Mouse (Mus musculus): ENCODE results near the gene Pdhb. TPM values are rescaled to one million over a fixed set of nuclear protein-coding genes. Genes with fewer than 3 reads are reported as not detected.

Pdhb gene
- polyA plus RNA-seq, 1 experiment from 2014 or later, result 225 TPM

- ATAC-seq (ENCODE audit: insufficient read depth, low FRiP score, low TSS enrichment), result no peak
- H3K9me3 ChIP-seq (ENCODE audit: control insufficient read depth, low read length), result no peaks in the 10 kb centered on the region
- no peaks in the 10 kb centered on the region for H3K27me3 ChIP-seq (ENCODE audit: control insufficient read depth, insufficient read depth, low read length)
- peaks cover 4% of the 10 kb centered on the region; the same call in 1 of the 2 replicates for H3K4me1 ChIP-seq (ENCODE audit: control insufficient read depth, insufficient read depth, low read length)
- WGBS, result 59% methylated on average over 9 of the region's 9 CpGs
- no peak overlapping the region for H3K27ac ChIP-seq (ENCODE audit: low read depth, low read length)
- no peak for DNase-seq (ENCODE audit: low spot score)
- H3K4me3 ChIP-seq (ENCODE audit: low read depth, low read length), result no peak overlapping the region
- H3K9ac ChIP-seq (ENCODE audit: low read length), result no peak overlapping the region
- no peak overlapping the region for H3K4me2 ChIP-seq (ENCODE audit: low read depth)
- no peaks in the 10 kb centered on the region for H3K36me3 ChIP-seq (ENCODE audit: control insufficient read depth, insufficient read depth, low read length)
Observed at GRCm38 (mm10) chr14:8206179-8206910, 33.5 kb upstream of the Pdhb start.

- H3K9me3 ChIP-seq (ENCODE audit: control insufficient read depth, low read length), result no peaks in the 10 kb centered on the region
- H3K4me1 ChIP-seq (ENCODE audit: control insufficient read depth, insufficient read depth, low read length), result no peaks in the 10 kb centered on the region
- ATAC-seq (ENCODE audit: insufficient read depth, low FRiP score, low TSS enrichment), result no peak
- no peak overlapping the region for H3K4me3 ChIP-seq (ENCODE audit: low read depth, low read length)
- no peak overlapping the region for H3K9ac ChIP-seq (ENCODE audit: low read length)
- DNase-seq (ENCODE audit: low spot score), result no peak
- H3K4me2 ChIP-seq (ENCODE audit: low read depth), result no peak overlapping the region
- WGBS, result 92% methylated on average over 3 of the region's 3 CpGs
- no peaks in the 10 kb centered on the region for H3K27me3 ChIP-seq (ENCODE audit: control insufficient read depth, insufficient read depth, low read length)
- H3K36me3 ChIP-seq (ENCODE audit: control insufficient read depth, insufficient read depth, low read length), result no peaks in the 10 kb centered on the region
- no peak overlapping the region for H3K27ac ChIP-seq (ENCODE audit: low read depth, low read length)
Observed at GRCm38 (mm10) chr14:8201715-8202114, 28.9 kb upstream of the Pdhb start.

- H3K4me2 ChIP-seq (ENCODE audit: low read depth), result no peak overlapping the region
- H3K9ac ChIP-seq (ENCODE audit: low read length), result no peak overlapping the region
- H3K27me3 ChIP-seq (ENCODE audit: control insufficient read depth, insufficient read depth, low read length), result no peaks in the 10 kb centered on the region
- H3K27ac ChIP-seq (ENCODE audit: low read depth, low read length), result no peak overlapping the region
- ATAC-seq (ENCODE audit: insufficient read depth, low FRiP score, low TSS enrichment) (no peak), DNase-seq (ENCODE audit: low spot score) (no peak)
- H3K4me3 ChIP-seq (ENCODE audit: low read depth, low read length), result no peak overlapping the region
- H3K9me3 ChIP-seq (ENCODE audit: control insufficient read depth, low read length), result no peaks in the 10 kb centered on the region
- WGBS, result 88% methylated on average over 5 of the region's 5 CpGs
- H3K36me3 ChIP-seq (ENCODE audit: control insufficient read depth, insufficient read depth, low read length), result no peaks in the 10 kb centered on the region
- no peaks in the 10 kb centered on the region for H3K4me1 ChIP-seq (ENCODE audit: control insufficient read depth, insufficient read depth, low read length)
Observed at GRCm38 (mm10) chr14:8200769-8201168, 27.9 kb upstream of the Pdhb start.

GRCm38 (mm10) chr14:8192727-8193126 is 19.9 kb upstream of the Pdhb start:
- H3K27ac ChIP-seq (ENCODE audit: low read depth, low read length), result no peak overlapping the region
- ATAC-seq (ENCODE audit: insufficient read depth, low FRiP score, low TSS enrichment), result no peak
- no peaks in the 10 kb centered on the region for H3K9me3 ChIP-seq (ENCODE audit: control insufficient read depth, low read length)
- no peaks in the 10 kb centered on the region for H3K27me3 ChIP-seq (ENCODE audit: control insufficient read depth, insufficient read depth, low read length)
- no peaks in the 10 kb centered on the region for H3K4me1 ChIP-seq (ENCODE audit: control insufficient read depth, insufficient read depth, low read length)
- H3K4me3 ChIP-seq (ENCODE audit: low read depth, low read length), result no peak overlapping the region
- H3K36me3 ChIP-seq (ENCODE audit: control insufficient read depth, insufficient read depth, low read length), result no peaks in the 10 kb centered on the region
- H3K4me2 ChIP-seq (ENCODE audit: low read depth), result no peak overlapping the region
- 77% methylated on average over 6 of the region's 6 CpGs for WGBS
- no peak for DNase-seq (ENCODE audit: low spot score)
- no peak overlapping the region for H3K9ac ChIP-seq (ENCODE audit: low read length)

GRCm38 (mm10) chr14:8191331-8191965 is 18.6 kb upstream of the Pdhb start:
- H3K36me3 ChIP-seq (ENCODE audit: control insufficient read depth, insufficient read depth, low read length), result no peaks in the 10 kb centered on the region
- H3K27ac ChIP-seq (ENCODE audit: low read depth, low read length), result no peak overlapping the region
- no peaks in the 10 kb centered on the region for H3K4me1 ChIP-seq (ENCODE audit: control insufficient read depth, insufficient read depth, low read length)
- H3K27me3 ChIP-seq (ENCODE audit: control insufficient read depth, insufficient read depth, low read length), result no peaks in the 10 kb centered on the region
- 61% methylated on average over 12 of the region's 12 CpGs for WGBS
- no peak overlapping the region for H3K4me2 ChIP-seq (ENCODE audit: low read depth)
- no peak for DNase-seq (ENCODE audit: low spot score)
- no peak for ATAC-seq (ENCODE audit: insufficient read depth, low FRiP score, low TSS enrichment)
- no peaks in the 10 kb centered on the region for H3K9me3 ChIP-seq (ENCODE audit: control insufficient read depth, low read length)
- H3K4me3 ChIP-seq (ENCODE audit: low read depth, low read length), result no peak overlapping the region
- H3K9ac ChIP-seq (ENCODE audit: low read length), result no peak overlapping the region

GRCm38 (mm10) chr14:8190556-8190955 is 17.7 kb upstream of the Pdhb start:
- Histone ChIP-seq H3K4me2 (ENCODE audit: low read depth) (no peak overlapping the region), H3K9ac (ENCODE audit: low read length) (no peak overlapping the region), H3K4me3 (ENCODE audit: low read depth, low read length) (no peak overlapping the region), H3K27me3 (ENCODE audit: control insufficient read depth, insufficient read depth, low read length) (no peaks in the 10 kb centered on the region), H3K9me3 (ENCODE audit: control insufficient read depth, low read length) (no peaks in the 10 kb centered on the region), H3K36me3 (ENCODE audit: control insufficient read depth, insufficient read depth, low read length) (no peaks in the 10 kb centered on the region), H3K4me1 (ENCODE audit: control insufficient read depth, insufficient read depth, low read length) (no peaks in the 10 kb centered on the region), H3K27ac (ENCODE audit: low read depth, low read length) (no peak overlapping the region)
- ATAC-seq (ENCODE audit: insufficient read depth, low FRiP score, low TSS enrichment), result no peak
- WGBS, result 95% methylated on average over 3 of the region's 3 CpGs
- DNase-seq (ENCODE audit: low spot score), result no peak

- Histone ChIP-seq H3K36me3 (ENCODE audit: control insufficient read depth, insufficient read depth, low read length) (no peaks in the 10 kb centered on the region), H3K4me2 (ENCODE audit: low read depth) (no peak overlapping the region), H3K9ac (ENCODE audit: low read length) (no peak overlapping the region), H3K27me3 (ENCODE audit: control insufficient read depth, insufficient read depth, low read length) (no peaks in the 10 kb centered on the region), H3K27ac (ENCODE audit: low read depth, low read length) (no peak overlapping the region), H3K4me3 (ENCODE audit: low read depth, low read length) (no peak overlapping the region), H3K4me1 (ENCODE audit: control insufficient read depth, insufficient read depth, low read length) (no peaks in the 10 kb centered on the region), H3K9me3 (ENCODE audit: control insufficient read depth, low read length) (no peaks in the 10 kb centered on the region)
- DNase-seq (ENCODE audit: low spot score) (no peak), ATAC-seq (ENCODE audit: insufficient read depth, low FRiP score, low TSS enrichment) (no peak)
- 86% methylated on average over 6 of the region's 6 CpGs for WGBS
Observed at GRCm38 (mm10) chr14:8186278-8187045, 13.6 kb upstream of the Pdhb start.

GRCm38 (mm10) chr14:8183330-8183729 is 10.5 kb upstream of the Pdhb start:
- Histone ChIP-seq H3K36me3 (ENCODE audit: control insufficient read depth, insufficient read depth, low read length) (no peaks in the 10 kb centered on the region), H3K27ac (ENCODE audit: low read depth, low read length) (no peak overlapping the region), H3K4me3 (ENCODE audit: low read depth, low read length) (no peak overlapping the region), H3K27me3 (ENCODE audit: control insufficient read depth, insufficient read depth, low read length) (no peaks in the 10 kb centered on the region), H3K4me1 (ENCODE audit: control insufficient read depth, insufficient read depth, low read length) (no peaks in the 10 kb centered on the region), H3K9me3 (ENCODE audit: control insufficient read depth, low read length) (no peaks in the 10 kb centered on the region), H3K4me2 (ENCODE audit: low read depth) (no peak overlapping the region), H3K9ac (ENCODE audit: low read length) (no peak overlapping the region)
- WGBS, result 65% methylated on average over 3 of the region's 3 CpGs
- ATAC-seq (ENCODE audit: insufficient read depth, low FRiP score, low TSS enrichment), result no peak
- no peak for DNase-seq (ENCODE audit: low spot score)
